Mouse (Mus musculus) duodenum, adult 2 months (tissue): ENCODE data around the gene Gm10318. TPM values are rescaled to one million over a fixed set of nuclear protein-coding genes. Genes with fewer than 3 reads are reported as not detected.

Source experiments
- polyA plus RNA-seq: library from polyadenylated mRNA; depleted of rRNA; stranded (reverse); fragments of >200 nt; gene quantifications from 2 replicates; pipeline ENCODE4 v1.2.3, GENCODE M21; 2012; ENCODE audit warnings: low replicate concordance; rRNA removed

The Gm10318 gene
- polyA plus RNA-seq = 0.27 TPM in 1 of 2 replicates, not detected in the other

DNA sequence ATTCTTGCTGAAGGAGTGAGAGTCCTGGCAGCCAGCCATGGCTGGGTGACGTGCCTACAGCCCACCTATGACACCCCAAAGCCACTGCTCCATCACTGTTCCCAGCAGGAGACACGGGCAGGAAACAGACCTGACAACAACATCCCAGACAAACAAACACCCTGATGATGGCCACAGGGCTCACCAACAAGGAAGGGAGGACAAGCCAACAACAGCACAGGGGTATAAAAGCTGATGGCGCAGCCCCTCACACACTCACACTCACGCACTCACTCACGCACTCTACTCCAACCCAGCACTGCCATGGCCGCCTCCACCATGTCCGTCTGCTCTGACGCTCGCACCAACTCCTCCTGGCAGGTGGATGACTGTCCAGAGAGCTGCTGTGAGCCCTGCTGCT, at the start of gene Gm10318:
Gm10318 (plus strand) TSS at position 301 of the 400 bp plus-strand sequence.

DNA sequence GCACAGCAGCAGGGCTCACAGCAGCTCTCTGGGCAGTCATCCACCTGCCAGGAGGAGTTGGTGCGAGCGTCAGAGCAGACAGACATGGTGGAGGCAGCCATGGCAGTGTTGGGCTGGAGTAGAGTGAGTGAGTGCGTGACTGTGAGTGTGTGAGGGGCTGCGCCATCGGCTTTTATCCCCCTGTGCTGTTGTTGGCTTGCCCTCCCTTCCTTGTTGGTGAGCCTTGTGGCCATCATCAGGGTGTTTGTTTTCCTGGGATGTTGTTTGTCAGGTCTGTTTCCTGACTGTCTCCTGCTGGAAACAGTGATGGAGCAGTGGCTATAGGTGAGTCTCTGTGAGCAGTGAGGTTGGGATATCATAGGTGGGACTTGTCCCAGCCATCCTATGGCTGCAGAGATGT, 40.9 kb upstream of the Gm10318 start, which contains the start of gene Gm9507:
Gm9507 (minus strand) TSS at position 101 of the 400 bp plus-strand sequence.

GRCm38 (mm10) chr10:77814382-77814781, 38.3 kb upstream of the Gm10318 start, which contains the start of gene Gm2696:
Gene Gm2696 (plus strand): TSS chr10:77814682.

DNA sequence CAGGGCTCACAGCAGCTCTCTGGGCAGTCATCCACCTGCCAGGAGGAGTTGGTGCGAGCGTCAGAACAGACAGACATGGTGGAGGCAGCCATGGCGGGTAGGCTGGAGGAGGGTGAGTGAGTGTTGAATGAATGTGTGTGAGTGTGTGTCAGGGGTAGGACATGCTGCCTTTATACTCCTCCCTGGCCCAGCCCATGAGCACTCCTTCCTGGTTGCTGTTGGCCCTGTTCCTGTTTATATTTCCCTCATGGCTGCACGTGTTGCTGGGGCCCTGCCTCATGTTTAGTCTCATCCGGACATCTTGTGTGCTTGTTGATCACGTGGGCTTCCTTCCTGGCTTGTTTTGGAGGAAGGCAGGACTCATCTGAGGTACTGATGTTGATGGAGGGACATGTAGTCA, 25.7 kb upstream of the Gm10318 start, which contains the start of gene Krtap10-4:
Krtap10-4 (minus strand) TSS at position 145 of the 400 bp plus-strand sequence.

DNA sequence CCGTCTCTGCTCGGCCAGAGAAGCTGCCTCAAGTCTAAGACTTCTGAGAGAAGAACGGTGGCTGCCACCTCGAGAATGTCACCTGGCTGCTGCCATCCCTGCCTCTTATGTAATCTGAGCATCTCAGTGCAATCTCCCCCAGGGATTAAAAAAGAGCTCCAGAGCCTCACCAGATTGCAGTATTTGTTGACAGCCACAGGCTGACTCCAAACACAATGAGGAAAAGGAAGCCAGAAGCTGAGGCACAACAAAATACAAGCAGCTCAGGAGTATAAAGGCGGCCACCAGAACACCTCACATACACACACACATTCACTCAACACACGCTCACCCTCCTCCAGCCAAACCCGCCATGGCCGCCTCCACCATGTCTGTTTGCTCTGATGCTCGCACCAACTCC, 17.0 kb upstream of the Gm10318 start, which contains the start of gene Krtap10-10:
Krtap10-10 (plus strand) TSS at position 301 of the 400 bp plus-strand sequence.

GRCm38 (mm10) chr10:77846503-77846902, 6.2 kb upstream of the Gm10318 start, which contains the start of gene Gm36176:
Gene Gm36176 (plus strand): TSS chr10:77846803.

GRCm38 (mm10) chr10:77861675-77862074, 9.0 kb downstream of the Gm10318 start, which contains the start of gene Gm3285:
Gene Gm3285 (plus strand): TSS chr10:77861975.

GRCm38 (mm10) chr10:77902211-77902893, 49.7 kb downstream of the Gm10318 start, which contains the start of gene Lrrc3:
Gene Lrrc3 (minus strand): TSS chr10:77902536.

Other genes starting within 250 kb of the Gm10318 start
- 114 and 144 TPM in 2 replicates for gene Sumo3, start 246.8 kb upstream of the Gm10318 start, polyA plus RNA-seq
- gene Gm49325, start 246.7 kb upstream of the Gm10318 start, polyA plus RNA-seq = not detected in 2 replicates
- gene Ube2g2, start 230.6 kb upstream of the Gm10318 start, polyA plus RNA-seq = 18.6 and 24.1 TPM in 2 replicates
- gene Tspear, start 166.3 kb upstream of the Gm10318 start, polyA plus RNA-seq = 0.19 and 0.56 TPM in 2 replicates
- not detected in 2 replicates for gene Gm19402, start 162.1 kb upstream of the Gm10318 start, polyA plus RNA-seq
- not detected in 2 replicates for gene Gm9508, start 155.6 kb upstream of the Gm10318 start, polyA plus RNA-seq
- 1.1 TPM in 1 of 2 replicates, not detected in the other for gene Gm10272, start 146.2 kb upstream of the Gm10318 start, polyA plus RNA-seq
- not detected in 2 replicates for gene Gm10024, start 141.4 kb upstream of the Gm10318 start, polyA plus RNA-seq
- gene Gm10142, start 137.1 kb upstream of the Gm10318 start, polyA plus RNA-seq = not detected in 2 replicates
- gene Krtap12-1, start 132.3 kb upstream of the Gm10318 start, polyA plus RNA-seq = 0.43 TPM in 1 of 2 replicates, not detected in the other
- not detected in 2 replicates for gene Gm10100, start 126.4 kb upstream of the Gm10318 start, polyA plus RNA-seq
- not detected in 2 replicates for gene Gm18596, start 110.2 kb upstream of the Gm10318 start, polyA plus RNA-seq
- not detected in 2 replicates for gene Gm9736, start 101.5 kb upstream of the Gm10318 start, polyA plus RNA-seq
- gene Gm3233, start 93.2 kb upstream of the Gm10318 start, polyA plus RNA-seq = not detected in 2 replicates
- gene Gm3238, start 81.5 kb upstream of the Gm10318 start, polyA plus RNA-seq = not detected in 2 replicates
- gene Gm7138, start 75.9 kb upstream of the Gm10318 start, polyA plus RNA-seq = not detected in 2 replicates
- gene Gm3250, start 70.3 kb upstream of the Gm10318 start, polyA plus RNA-seq = not detected in 2 replicates
- not detected in 2 replicates for gene Gm7137, start 64.7 kb upstream of the Gm10318 start, polyA plus RNA-seq
- not detected in 2 replicates for gene Gm9639, start 57.8 kb upstream of the Gm10318 start, polyA plus RNA-seq
- gene Gm19668, start 53.7 kb upstream of the Gm10318 start, polyA plus RNA-seq = not detected in 2 replicates
- not detected in 2 replicates for gene Gm9507, start 41.0 kb upstream of the Gm10318 start, polyA plus RNA-seq
- not detected in 2 replicates for gene Gm2696, start 38.2 kb upstream of the Gm10318 start, polyA plus RNA-seq
- not detected in 2 replicates for gene Krtap10-4, start 25.8 kb upstream of the Gm10318 start, polyA plus RNA-seq
- not detected in 2 replicates for gene Krtap10-10, start 16.9 kb upstream of the Gm10318 start, polyA plus RNA-seq
- not detected in 2 replicates for gene Gm36176, start 6.1 kb upstream of the Gm10318 start, polyA plus RNA-seq
- not detected in 2 replicates for gene Gm3285, start 9.1 kb downstream of the Gm10318 start, polyA plus RNA-seq
- gene Lrrc3, start 49.7 kb downstream of the Gm10318 start, polyA plus RNA-seq = 6.2 and 6.9 TPM in 2 replicates
- 1.3 and 2.2 TPM in 2 replicates for gene Trpm2, start 117.7 kb downstream of the Gm10318 start, polyA plus RNA-seq
- 13.2 and 15.9 TPM in 2 replicates for gene 1810043G02Rik, start 125.7 kb downstream of the Gm10318 start, polyA plus RNA-seq
- 31.3 and 60.7 TPM in 2 replicates for gene Pfkl, start 157.2 kb downstream of the Gm10318 start, polyA plus RNA-seq
- gene Dnmt3l, start 189.1 kb downstream of the Gm10318 start, polyA plus RNA-seq = 0.21 and 0.59 TPM in 2 replicates
- 0.36 and 0.49 TPM in 2 replicates for gene Aire, start 190.8 kb downstream of the Gm10318 start, polyA plus RNA-seq
- gene Icosl, start 216.4 kb downstream of the Gm10318 start, polyA plus RNA-seq = 6.3 and 7.0 TPM in 2 replicates